Mouse (Mus musculus) midbrain, embryonic 15.5 days (tissue): ENCODE results near the gene Bmpr1b. TPM values are rescaled to one million over a fixed set of nuclear protein-coding genes. Genes with fewer than 3 reads are reported as not detected.

Source experiments
- ATAC-seq: fragments of 200-750 bp; cut with Nextera tagmentation; replicated peaks from 2 replicates; pipeline ENCODE4 v1.8.0; 2017; ENCODE audit warnings: moderate TSS enrichment
- H3K27ac ChIP-seq: fragments of 300-500 bp; sonication (generic); 2 replicates; pipeline ENCODE4 v1.5.1; 2015; ENCODE audit warnings: mild to moderate bottlenecking, inconsistent platforms
- H3K27me3 ChIP-seq: fragments of 300-500 bp; sonication (generic); replicated peaks from 2 replicates; pipeline ENCODE4 v1.6.1; 2015; ENCODE audit warnings: inconsistent platforms
- H3K36me3 ChIP-seq: fragments of 300-500 bp; sonication (generic); replicated peaks from 2 replicates; pipeline ENCODE4 v1.6.1; 2015; ENCODE audit warnings: inconsistent platforms
- H3K4me1 ChIP-seq: fragments of 300-500 bp; sonication (generic); 2 replicates; pipeline ENCODE4 v1.6.1; 2015; ENCODE audit warnings: inconsistent platforms
- H3K4me2 ChIP-seq: fragments of 300-500 bp; sonication (generic); 2 replicates; pipeline ENCODE4 v1.6.1; 2015; ENCODE audit warnings: inconsistent platforms, mild to moderate bottlenecking, moderate library complexity
- H3K4me3 ChIP-seq: fragments of 300-500 bp; sonication (generic); 2 replicates; pipeline ENCODE4 v1.5.1; 2015; ENCODE audit warnings: mild to moderate bottlenecking, inconsistent platforms
- H3K9ac ChIP-seq: fragments of 300-500 bp; sonication (generic); 2 replicates; pipeline ENCODE4 v1.6.1; 2015; ENCODE audit warnings: mild to moderate bottlenecking, inconsistent platforms
- H3K9me3 ChIP-seq: fragments of 300-500 bp; sonication (generic); 2 replicates; pipeline ENCODE4 v1.6.1; 2016; ENCODE audit warnings: inconsistent platforms
- WGBS: fragments of 180-500 bp; shearing (Covaris S2); methylation state at CpG from one replicate; pipeline ENCODE4 v1.1.7; 2015; ENCODE audit warnings: mixed read lengths; 5-methylcytosine and 5-hydroxymethylcytosine counted together
- polyA plus RNA-seq: library from polyadenylated mRNA; unstranded; fragments of >200 nt; fragmentation: Nextera tagmentation; extraction: Ambion mirVana; gene quantifications from 2 replicates; pipeline ENCODE4 v1.2.1, GENCODE M21; 2015

Gene Bmpr1b
- polyA plus RNA-seq, 1 experiment from 2014 or later, result 2.3 TPM

- no peaks in the 10 kb centered on the region for H3K9me3 ChIP-seq
- H3K4me3 ChIP-seq, result no peak overlapping the region
Observed at GRCm38 (mm10) chr3:141966244-141966643, 203.0 kb downstream of the Bmpr1b start.

DNA sequence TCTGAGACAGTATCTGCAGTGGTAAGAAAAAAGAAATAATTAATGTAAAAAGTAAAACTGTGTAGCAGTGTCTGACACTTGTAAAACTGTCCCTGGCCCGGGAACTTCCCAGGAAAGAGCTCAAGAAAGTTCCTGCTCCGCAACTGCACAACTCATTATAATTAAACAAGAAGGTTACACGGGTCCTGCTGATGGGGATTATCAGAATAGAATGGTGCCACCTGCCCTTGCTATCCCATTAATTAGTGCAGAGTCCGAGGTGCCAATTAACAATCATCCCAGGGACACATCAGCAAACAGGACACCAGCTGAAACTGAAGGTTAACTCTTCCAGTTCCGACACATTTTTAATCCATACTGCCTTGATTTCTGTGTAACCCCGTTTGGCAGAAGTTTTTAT is 216.3 kb downstream of the Bmpr1b start:
- WGBS, result 23% methylated on average over 6 of the region's 6 CpGs
- H3K4me2 ChIP-seq, result no peak overlapping the region

More at GRCm38 (mm10) chr3:141966244-141966643, 203.0 kb downstream of the Bmpr1b start:
- H3K4me1 ChIP-seq, result no peaks in the 10 kb centered on the region
- H3K9ac ChIP-seq, result no peak overlapping the region
- no peaks in the 10 kb centered on the region for H3K36me3 ChIP-seq
- 49% methylated on average over 4 of the region's 4 CpGs for WGBS
- ATAC-seq, result no peak
- no peaks in the 10 kb centered on the region for H3K27me3 ChIP-seq
- no peak overlapping the region for H3K4me2 ChIP-seq
- no peak overlapping the region for H3K27ac ChIP-seq

DNA sequence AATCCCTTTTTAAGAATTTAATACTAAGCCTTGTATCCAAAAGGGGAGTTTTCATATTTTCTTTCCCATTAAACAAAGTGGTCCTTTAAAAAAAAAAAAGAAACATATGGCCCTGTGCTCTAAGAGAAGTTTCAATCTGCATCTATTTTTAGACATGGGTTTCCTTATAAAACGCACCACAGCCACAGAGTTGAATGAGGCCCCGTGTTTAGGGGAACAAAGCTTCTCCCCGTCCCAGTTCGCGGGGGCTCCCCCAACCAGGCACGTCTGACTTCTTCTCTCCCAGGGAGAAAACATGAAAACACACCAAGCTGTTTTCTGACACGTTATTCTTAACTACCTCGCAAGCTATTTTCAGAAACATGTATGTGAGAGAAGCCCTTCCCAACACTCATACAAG is 218.6 kb downstream of the Bmpr1b start:
- WGBS, result 69% methylated on average over 8 of the region's 8 CpGs
- no peaks in the 10 kb centered on the region for H3K9me3 ChIP-seq
- H3K9ac ChIP-seq, result no peak overlapping the region
- H3K4me2 ChIP-seq, result no peak overlapping the region
- no peaks in the 10 kb centered on the region for H3K27me3 ChIP-seq
- H3K4me3 ChIP-seq, result no peak overlapping the region
- ATAC-seq, result no peak
- H3K4me1 ChIP-seq, result no peaks in the 10 kb centered on the region
- H3K27ac ChIP-seq, result no peak overlapping the region
- no peaks in the 10 kb centered on the region for H3K36me3 ChIP-seq

More for the DNA sequence above, 216.3 kb downstream of the Bmpr1b start:
- Histone ChIP-seq H3K27me3 (no peaks in the 10 kb centered on the region), H3K4me1 (no peaks in the 10 kb centered on the region), H3K9me3 (no peaks in the 10 kb centered on the region), H3K27ac (no peak overlapping the region), H3K4me3 (no peak overlapping the region), H3K36me3 (no peaks in the 10 kb centered on the region), H3K9ac (no peak overlapping the region)
- no peak for ATAC-seq

GRCm38 (mm10) chr3:141948506-141948905 is 220.7 kb downstream of the Bmpr1b start:
- Histone ChIP-seq H3K9ac (no peak overlapping the region), H3K27me3 (no peaks in the 10 kb centered on the region), H3K9me3 (no peaks in the 10 kb centered on the region), H3K27ac (no peak overlapping the region), H3K36me3 (no peaks in the 10 kb centered on the region), H3K4me1 (no peaks in the 10 kb centered on the region), H3K4me2 (no peak overlapping the region), H3K4me3 (no peak overlapping the region)
- 92% methylated on average over 1 of the region's 1 CpGs for WGBS
- no peak for ATAC-seq

- no peak for ATAC-seq
- no peaks in the 10 kb centered on the region for H3K27me3 ChIP-seq
- no peaks in the 10 kb centered on the region for H3K36me3 ChIP-seq
- no peaks in the 10 kb centered on the region for H3K9me3 ChIP-seq
- H3K9ac ChIP-seq, result no peak overlapping the region
- H3K27ac ChIP-seq, result no peak overlapping the region
- H3K4me1 ChIP-seq, result no peaks in the 10 kb centered on the region
- no peak overlapping the region for H3K4me2 ChIP-seq
- H3K4me3 ChIP-seq, result no peak overlapping the region
- WGBS, result 88% methylated on average over 3 of the region's 3 CpGs
Observed at GRCm38 (mm10) chr3:141948096-141948495, 221.1 kb downstream of the Bmpr1b start.

GRCm38 (mm10) chr3:141946846-141947245 is 222.4 kb downstream of the Bmpr1b start:
- ATAC-seq, result no peak
- Histone ChIP-seq H3K9ac (no peak overlapping the region), H3K9me3 (no peaks in the 10 kb centered on the region), H3K4me3 (no peak overlapping the region), H3K27me3 (no peaks in the 10 kb centered on the region), H3K4me1 (no peaks in the 10 kb centered on the region), H3K4me2 (no peak overlapping the region), H3K27ac (no peak overlapping the region), H3K36me3 (no peaks in the 10 kb centered on the region)
- 85% methylated on average over 2 of the region's 2 CpGs for WGBS

DNA sequence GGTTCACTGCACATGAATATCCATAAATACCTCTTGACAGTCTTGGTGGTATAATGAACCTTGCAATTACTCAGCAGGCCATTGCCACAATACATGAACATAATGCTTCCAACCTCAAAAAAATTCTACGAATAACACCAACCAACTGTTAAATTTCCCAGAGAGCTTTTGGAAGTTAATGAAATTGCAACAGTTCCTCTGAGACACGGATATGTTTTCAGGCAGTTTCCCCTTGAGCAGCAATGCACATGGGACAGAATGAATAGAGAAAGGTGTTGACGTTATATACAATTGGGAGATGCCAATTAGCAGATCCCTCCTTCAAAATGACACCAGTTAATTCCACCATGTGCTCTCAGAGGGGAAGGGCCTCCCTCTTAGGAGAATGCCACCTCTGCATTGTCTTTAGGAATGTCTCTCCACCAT is 225.9 kb downstream of the Bmpr1b start:
- ATAC-seq, result no peak
- 42% methylated on average over 3 of the region's 3 CpGs for WGBS
- no peak overlapping the region for H3K4me3 ChIP-seq

GRCm38 (mm10) chr3:141940207-141940606 is 229.0 kb downstream of the Bmpr1b start:
- Histone ChIP-seq H3K9me3 (no peaks in the 10 kb centered on the region), H3K27me3 (no peaks in the 10 kb centered on the region), H3K36me3 (no peaks in the 10 kb centered on the region), H3K27ac (no peak overlapping the region), H3K4me2 (no peak overlapping the region), H3K9ac (no peak overlapping the region), H3K4me3 (no peak overlapping the region), H3K4me1 (peaks cover 13% of the 10 kb centered on the region)
- WGBS, result 94% methylated on average over 5 of the region's 5 CpGs
- no peak for ATAC-seq

More for the DNA sequence above, 225.9 kb downstream of the Bmpr1b start:
- no peak overlapping the region for H3K4me2 ChIP-seq
- H3K36me3 ChIP-seq, result no peaks in the 10 kb centered on the region
- no peak overlapping the region for H3K27ac ChIP-seq
- H3K4me1 ChIP-seq, result no peaks in the 10 kb centered on the region
- H3K27me3 ChIP-seq, result no peaks in the 10 kb centered on the region
- H3K9me3 ChIP-seq, result no peaks in the 10 kb centered on the region
- no peak overlapping the region for H3K9ac ChIP-seq

GRCm38 (mm10) chr3:141936594-141937272 is 232.5 kb downstream of the Bmpr1b start:
- no peaks in the 10 kb centered on the region for H3K36me3 ChIP-seq
- no peaks in the 10 kb centered on the region for H3K9me3 ChIP-seq
- peak; percentile 82 for ATAC-seq
- no peak overlapping the region; the same call in 1 of the 2 replicates for H3K9ac ChIP-seq
- peaks cover 36% of the 10 kb centered on the region for H3K4me1 ChIP-seq
- 6% methylated on average over 16 of the region's 16 CpGs for WGBS
- H3K27me3 ChIP-seq, result no peaks in the 10 kb centered on the region
- peak overlapping the region; percentile 46 for H3K4me2 ChIP-seq
- H3K27ac ChIP-seq, result peak overlapping the region; percentile 60
- H3K4me3 ChIP-seq, result peak overlapping the region; percentile 17

- no peaks in the 10 kb centered on the region for H3K9me3 ChIP-seq
- H3K4me2 ChIP-seq, result no peak overlapping the region
- no peak overlapping the region for H3K9ac ChIP-seq
- no peak overlapping the region for H3K4me3 ChIP-seq
- H3K4me1 ChIP-seq, result peaks cover 42% of the 10 kb centered on the region
- 0 out of 2 replicates have a peak overlapping the region, but pooled peaks have one; percentile 52 for H3K27ac ChIP-seq
- ATAC-seq, result peak; percentile 56; the same call in 1 of the 2 replicates
- WGBS, result 45% methylated on average over 3 of the region's 3 CpGs
- H3K36me3 ChIP-seq, result no peaks in the 10 kb centered on the region
- H3K27me3 ChIP-seq, result no peaks in the 10 kb centered on the region
Observed at GRCm38 (mm10) chr3:141932956-141933355, 236.3 kb downstream of the Bmpr1b start.

GRCm38 (mm10) chr3:141931372-141932092 is 237.7 kb downstream of the Bmpr1b start:
- 0 out of 2 replicates have a peak overlapping the region, but pooled peaks have one; percentile 43 for H3K27ac ChIP-seq
- H3K4me2 ChIP-seq, result peak overlapping the region; percentile 46
- H3K9me3 ChIP-seq, result no peaks in the 10 kb centered on the region
- H3K9ac ChIP-seq, result no peak overlapping the region
- H3K4me1 ChIP-seq, result peaks cover 37% of the 10 kb centered on the region
- ATAC-seq, result peak; percentile 44
- WGBS, result 2% methylated on average over 10 of the region's 10 CpGs
- H3K27me3 ChIP-seq, result no peaks in the 10 kb centered on the region
- H3K4me3 ChIP-seq, result peak overlapping the region; percentile 16
- no peaks in the 10 kb centered on the region for H3K36me3 ChIP-seq

GRCm38 (mm10) chr3:141923442-141923841 is 245.8 kb downstream of the Bmpr1b start:
- no peak for ATAC-seq
- WGBS, result 27% methylated on average over 1 of the region's 1 CpGs

More at GRCm38 (mm10) chr3:141923442-141923841, 245.8 kb downstream of the Bmpr1b start:
- no peak overlapping the region for H3K4me3 ChIP-seq
- H3K4me2 ChIP-seq, result no peak overlapping the region
- no peaks in the 10 kb centered on the region for H3K4me1 ChIP-seq
- no peaks in the 10 kb centered on the region for H3K27me3 ChIP-seq
- H3K9me3 ChIP-seq, result no peaks in the 10 kb centered on the region
- H3K9ac ChIP-seq, result no peak overlapping the region
- no peak overlapping the region for H3K27ac ChIP-seq
- H3K36me3 ChIP-seq, result no peaks in the 10 kb centered on the region
